Mouse (Mus musculus): Measurements from ENCODE around the gene Adam11. TPM values are rescaled to one million over a fixed set of nuclear protein-coding genes. Genes with fewer than 3 reads are reported as not detected.

Adam11 gene
- polyA plus RNA-seq, 1 experiment: 0.41 TPM

DNA sequence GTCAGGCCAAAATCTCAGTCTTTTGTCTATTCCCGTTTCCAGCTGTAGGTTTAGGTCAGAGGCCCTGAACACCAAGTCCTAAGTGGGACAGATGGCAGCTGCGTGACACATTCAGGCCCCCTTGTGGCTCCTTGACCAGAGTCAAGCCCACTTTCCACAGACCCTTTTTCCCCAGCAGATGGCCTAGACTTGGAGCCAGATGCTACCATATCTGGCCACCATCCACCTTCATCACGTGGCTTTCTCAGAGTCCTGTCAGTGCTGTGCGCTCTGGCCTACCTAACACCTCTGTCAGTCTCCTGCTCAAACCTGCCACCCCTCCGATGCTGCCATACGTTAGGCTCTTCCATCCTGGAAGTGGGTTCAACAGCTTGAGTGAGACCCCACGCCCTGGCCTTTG is 5.8 kb upstream of the Adam11 start:
- no peaks in the 10 kb centered on the region for H3K36me3 ChIP-seq (ENCODE audit: control insufficient read depth, insufficient read depth)
- no peaks in the 10 kb centered on the region for H3K79me3 ChIP-seq (ENCODE audit: low read depth)
- no peak overlapping the region for H3K4me3 ChIP-seq (ENCODE audit: insufficient read depth, poor library complexity, severe bottlenecking)
- TF ChIP-seq MYOG (IDR thresholded peaks at IDR 0.05; ENCODE audit: control insufficient read depth, extremely low read depth, insufficient read length): no peak
- no peak for TF ChIP-seq CTCF (IDR thresholded peaks at IDR 0.05; ENCODE audit: control insufficient read depth, insufficient read depth, insufficient read length)
- H3K79me2 ChIP-seq (ENCODE audit: control insufficient read depth, insufficient read depth): no peaks in the 10 kb centered on the region
- H3K27me3 ChIP-seq (ENCODE audit: control insufficient read depth, insufficient read depth, insufficient read length): peaks cover 3% of the 10 kb centered on the region
- H3ac ChIP-seq (ENCODE audit: control insufficient read depth, insufficient read length, low read depth): no peak overlapping the region

DNA sequence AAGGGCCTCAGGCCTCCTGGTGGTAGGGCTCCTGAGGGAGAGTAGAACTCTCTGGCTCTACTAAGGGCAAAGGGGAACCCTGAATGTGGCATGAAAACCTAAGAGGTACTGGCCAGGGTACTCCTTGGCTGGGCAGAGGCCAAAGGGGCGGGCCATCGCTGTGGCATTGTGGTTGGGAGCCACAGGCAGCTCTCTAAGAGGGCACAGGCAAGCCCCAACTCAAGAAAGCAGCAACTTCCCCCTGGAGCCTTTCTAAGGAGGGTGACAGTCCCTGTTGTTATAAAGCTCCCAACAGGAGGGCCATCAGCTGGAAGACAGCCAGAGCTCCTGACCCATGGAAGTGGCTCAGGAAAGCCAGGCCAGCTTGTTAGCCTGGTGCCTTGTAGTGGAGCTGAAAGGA is 2.3 kb upstream of the Adam11 start:
- H3K79me3 ChIP-seq (ENCODE audit: low read depth): no peaks in the 10 kb centered on the region
- no peak for TF ChIP-seq MAX (IDR thresholded peaks at IDR 0.05)
- TF ChIP-seq FOSL1 (IDR thresholded peaks at IDR 0.05; ENCODE audit: insufficient read depth, low read length, poor library complexity, severe bottlenecking): no peak
- TF ChIP-seq USF1 (IDR thresholded peaks at IDR 0.05; ENCODE audit: low read depth): no peak
- no peak for TF ChIP-seq CTCF (IDR thresholded peaks at IDR 0.05; ENCODE audit: control insufficient read depth, insufficient read depth, insufficient read length)
- no peak for TF ChIP-seq MYOD1 (IDR thresholded peaks at IDR 0.05; ENCODE audit: control insufficient read depth, insufficient read length, low read depth)
- no peak for TF ChIP-seq MYOG (IDR thresholded peaks at IDR 0.05; ENCODE audit: control insufficient read depth, extremely low read depth, insufficient read length)
- TF ChIP-seq CEBPB (IDR thresholded peaks at IDR 0.05; ENCODE audit: low read depth): no peak
- H3K27me3 ChIP-seq (ENCODE audit: control insufficient read depth, insufficient read depth, insufficient read length): peaks cover 20% of the 10 kb centered on the region
- no peaks in the 10 kb centered on the region for H3K36me3 ChIP-seq (ENCODE audit: control insufficient read depth, insufficient read depth)
- no peak overlapping the region for H3K4me3 ChIP-seq (ENCODE audit: insufficient read depth, poor library complexity, severe bottlenecking)
- H3K79me2 ChIP-seq (ENCODE audit: control insufficient read depth, insufficient read depth): no peaks in the 10 kb centered on the region
- H3ac ChIP-seq (ENCODE audit: control insufficient read depth, insufficient read length, low read depth): no peak overlapping the region

DNA sequence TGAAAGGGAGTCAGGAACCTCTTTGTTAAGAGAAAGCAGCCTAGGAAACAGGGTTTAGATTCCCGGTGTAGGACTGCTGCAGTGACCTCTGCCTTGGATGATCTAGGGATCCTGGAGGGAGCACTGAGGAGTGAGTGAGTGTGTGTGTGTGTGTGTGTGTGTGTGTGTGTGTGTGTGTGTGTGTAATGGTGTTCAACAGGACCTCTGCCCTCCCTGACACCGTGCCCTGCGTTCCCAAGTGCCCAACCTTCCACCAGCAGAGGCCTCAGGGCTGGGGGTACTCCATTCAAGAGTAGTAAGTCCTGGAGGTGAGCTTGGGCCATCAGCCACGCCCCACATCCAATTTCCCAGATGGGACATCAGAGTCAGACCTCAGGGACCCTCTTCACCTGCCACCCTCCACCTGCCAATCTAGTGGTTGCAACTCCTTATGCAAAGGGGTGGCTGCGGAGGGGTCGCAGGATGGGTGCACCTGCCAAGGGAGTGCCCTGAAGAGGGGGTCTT is 382 bp upstream of the Adam11 start:
- Histone ChIP-seq H3K27me3 (ENCODE audit: control insufficient read depth, insufficient read depth, insufficient read length) (peaks cover 24% of the 10 kb centered on the region), H3K79me3 (ENCODE audit: low read depth) (no peaks in the 10 kb centered on the region), H3ac (ENCODE audit: control insufficient read depth, insufficient read length, low read depth) (no peak overlapping the region), H3K4me3 (ENCODE audit: insufficient read depth, poor library complexity, severe bottlenecking) (no peak overlapping the region), H3K79me2 (ENCODE audit: control insufficient read depth, insufficient read depth) (no peaks in the 10 kb centered on the region), H3K36me3 (ENCODE audit: control insufficient read depth, insufficient read depth) (no peaks in the 10 kb centered on the region)
- TF ChIP-seq MYOG (IDR thresholded peaks at IDR 0.05; ENCODE audit: control insufficient read depth, extremely low read depth, insufficient read length) (no peak), MAX (IDR thresholded peaks at IDR 0.05) (no peak), CTCF (IDR thresholded peaks at IDR 0.05; ENCODE audit: control insufficient read depth, insufficient read depth, insufficient read length) (no peak), FOSL1 (IDR thresholded peaks at IDR 0.05; ENCODE audit: insufficient read depth, low read length, poor library complexity, severe bottlenecking) (no peak), USF1 (IDR thresholded peaks at IDR 0.05; ENCODE audit: low read depth) (no peak), CEBPB (IDR thresholded peaks at IDR 0.05; ENCODE audit: low read depth) (no peak), MYOD1 (IDR thresholded peaks at IDR 0.05; ENCODE audit: control insufficient read depth, insufficient read length, low read depth) (no peak)

DNA sequence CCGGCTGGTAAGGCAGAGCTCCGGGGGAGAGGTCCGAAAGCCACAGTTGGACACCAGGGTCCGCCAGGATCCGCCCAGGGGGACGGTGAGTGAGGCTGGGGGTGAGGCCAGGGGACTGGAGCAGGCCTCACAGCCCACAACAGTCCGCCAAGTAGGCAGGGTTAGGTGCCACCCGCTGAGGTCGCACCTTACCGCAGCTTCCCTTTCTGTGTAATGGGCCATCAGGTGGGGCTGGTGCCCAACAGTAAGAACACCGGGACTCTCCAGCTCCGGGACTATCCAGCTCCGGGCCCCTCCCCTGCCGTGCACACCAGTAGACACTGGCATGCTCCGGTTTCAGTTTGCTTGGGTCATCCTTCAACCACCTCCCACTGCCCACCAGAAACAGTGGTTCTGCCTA is 1.0 kb downstream of the Adam11 start:
- Histone ChIP-seq H3K79me3 (ENCODE audit: low read depth) (no peaks in the 10 kb centered on the region), H3K36me3 (ENCODE audit: control insufficient read depth, insufficient read depth) (no peaks in the 10 kb centered on the region), H3K79me2 (ENCODE audit: control insufficient read depth, insufficient read depth) (no peaks in the 10 kb centered on the region), H3ac (ENCODE audit: control insufficient read depth, insufficient read length, low read depth) (no peak overlapping the region), H3K27me3 (ENCODE audit: control insufficient read depth, insufficient read depth, insufficient read length) (peaks cover 24% of the 10 kb centered on the region), H3K4me3 (ENCODE audit: insufficient read depth, poor library complexity, severe bottlenecking) (no peak overlapping the region)
- TF ChIP-seq CTCF (IDR thresholded peaks at IDR 0.05; ENCODE audit: control insufficient read depth, insufficient read depth, insufficient read length) (no peak), MAX (IDR thresholded peaks at IDR 0.05) (no peak), FOSL1 (IDR thresholded peaks at IDR 0.05; ENCODE audit: insufficient read depth, low read length, poor library complexity, severe bottlenecking) (no peak), CEBPB (IDR thresholded peaks at IDR 0.05; ENCODE audit: low read depth) (no peak), MYOG (IDR thresholded peaks at IDR 0.05; ENCODE audit: control insufficient read depth, extremely low read depth, insufficient read length) (no peak), MYOD1 (IDR thresholded peaks at IDR 0.05; ENCODE audit: control insufficient read depth, insufficient read length, low read depth) (no peak), USF1 (IDR thresholded peaks at IDR 0.05; ENCODE audit: low read depth) (no peak)

DNA sequence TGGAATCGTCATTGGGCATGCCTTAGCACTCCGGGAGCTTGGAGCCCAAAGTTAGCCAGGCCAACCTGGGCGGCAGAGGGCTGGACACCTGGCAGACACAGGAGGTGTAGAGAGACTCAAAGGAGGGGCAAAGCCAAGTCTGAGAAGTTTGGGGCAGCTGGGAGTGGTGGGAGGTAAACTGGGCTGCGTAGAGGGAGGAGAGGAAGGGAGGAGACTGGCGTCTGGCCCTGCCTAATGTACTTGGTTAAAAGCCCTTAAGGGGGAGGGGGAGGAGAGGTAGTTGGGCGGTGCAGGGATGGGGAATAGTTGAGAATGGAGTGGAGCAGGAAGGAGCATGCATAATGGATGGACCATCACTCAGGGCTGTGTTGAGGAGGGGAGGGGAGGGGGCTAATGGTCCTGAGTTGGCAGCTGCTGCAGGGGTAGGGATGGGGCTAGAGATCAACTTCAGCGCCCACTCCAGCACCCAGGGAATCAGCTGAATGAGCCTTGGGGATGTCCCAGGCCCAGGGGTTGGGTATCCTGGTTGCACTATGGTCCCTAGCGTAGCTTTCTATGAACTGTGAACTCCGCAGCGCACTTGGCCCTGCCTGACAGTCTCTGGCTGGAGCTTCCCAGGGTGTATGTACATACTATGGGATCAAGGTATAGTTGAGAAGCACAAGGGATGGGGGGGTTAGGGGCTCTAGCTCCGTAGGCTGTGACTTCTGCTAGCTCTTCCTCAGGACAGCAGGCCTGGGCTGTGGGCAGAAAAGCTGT is 1.9 kb downstream of the Adam11 start:
- Histone ChIP-seq H3K4me3 (ENCODE audit: insufficient read depth, poor library complexity, severe bottlenecking) (no peak overlapping the region), H3K27me3 (ENCODE audit: control insufficient read depth, insufficient read depth, insufficient read length) (peaks cover 24% of the 10 kb centered on the region)

More for the DNA sequence above, 1.9 kb downstream of the Adam11 start:
- no peaks in the 10 kb centered on the region for H3K36me3 ChIP-seq (ENCODE audit: control insufficient read depth, insufficient read depth)
- H3ac ChIP-seq (ENCODE audit: control insufficient read depth, insufficient read length, low read depth): no peak overlapping the region
- H3K79me2 ChIP-seq (ENCODE audit: control insufficient read depth, insufficient read depth): no peaks in the 10 kb centered on the region
- no peak for TF ChIP-seq FOSL1 (IDR thresholded peaks at IDR 0.05; ENCODE audit: insufficient read depth, low read length, poor library complexity, severe bottlenecking)
- no peak for TF ChIP-seq MYOD1 (IDR thresholded peaks at IDR 0.05; ENCODE audit: control insufficient read depth, insufficient read length, low read depth)
- no peak for TF ChIP-seq CTCF (IDR thresholded peaks at IDR 0.05; ENCODE audit: control insufficient read depth, insufficient read depth, insufficient read length)
- TF ChIP-seq MAX (IDR thresholded peaks at IDR 0.05): no peak
- TF ChIP-seq USF1 (IDR thresholded peaks at IDR 0.05; ENCODE audit: low read depth): no peak
- no peak for TF ChIP-seq CEBPB (IDR thresholded peaks at IDR 0.05; ENCODE audit: low read depth)
- TF ChIP-seq MYOG (IDR thresholded peaks at IDR 0.05; ENCODE audit: control insufficient read depth, extremely low read depth, insufficient read length): no peak
- no peaks in the 10 kb centered on the region for H3K79me3 ChIP-seq (ENCODE audit: low read depth)

Data from C2C12 (cell line).